Mouse (Mus musculus) c-Kit-negative CD71-positive TER-119-positive erythroid progenitor cells, embryonic 14.5 days (primary cell): ENCODE measurements around the gene Sel1l3.

Source experiments
- DNase-seq: peaks from one replicate; pipeline ENCODE4 v3.0.0-alpha.2; 2013; ENCODE audit warnings: low read depth, low spot score

Gene Sel1l3

GRCm38 (mm10) chr5:53101848-53102473 is 111.8 kb downstream of the Sel1l3 start:
- no peak for DNase-seq

GRCm38 (mm10) chr5:53091331-53091730 is 122.4 kb downstream of the Sel1l3 start:
- no peak for DNase-seq

- no peak for DNase-seq
Observed at GRCm38 (mm10) chr5:53087452-53087851, 126.3 kb downstream of the Sel1l3 start.

- DNase-seq = no peak
Observed at GRCm38 (mm10) chr5:53078453-53078852, 135.3 kb downstream of the Sel1l3 start.

- no peak for DNase-seq
Observed at GRCm38 (mm10) chr5:53074553-53074952, 139.2 kb downstream of the Sel1l3 start.

GRCm38 (mm10) chr5:53061532-53062130 is 152.1 kb downstream of the Sel1l3 start:
- DNase-seq = no peak
